Mouse (Mus musculus) CH12.LX (cell line): ENCODE measurements around the gene Mcts2. TPM values are rescaled to one million over a fixed set of nuclear protein-coding genes. Genes with fewer than 3 reads are reported as not detected.

Experiments used
- DNase-seq: peaks from one replicate; pipeline ENCODE4 v3.0.0-alpha.2; 2013; ENCODE audit errors: extremely low read depth
- H3K27ac ChIP-seq: 2 replicates; pipeline ENCODE4 v1.5.1; 2012; ENCODE audit warnings: low read depth, mild to moderate bottlenecking, control low read depth, moderate library complexity; ENCODE audit not compliant: insufficient read depth
- H3K27me3 ChIP-seq: replicated peaks from 2 replicates; pipeline ENCODE3; 2012; ENCODE audit warnings: inconsistent platforms
- H3K36me3 ChIP-seq, 2 experiments: replicated peaks in 1 of 2; 2 replicates each; pipeline versions ENCODE3 to v1.6.1; 2012; ENCODE audit warnings: inconsistent platforms in 1 of 2, low read length in 1 of 2, mild to moderate bottlenecking in 1 of 2, mixed read lengths in 1 of 2, moderate library complexity in 1 of 2; ENCODE audit not compliant: control insufficient read depth in 1 of 2, insufficient read depth in 1 of 2
- H3K4me1 ChIP-seq, 2 experiments: 2 replicates each; pipeline ENCODE4 v1.6.1; 2012; ENCODE audit warnings: inconsistent platforms in 1 of 2, moderate library complexity in 1 of 2; ENCODE audit not compliant: insufficient read depth in 2 of 2, control insufficient read depth in 1 of 2
- H3K4me2 ChIP-seq: 2 replicates; pipeline ENCODE4 v1.6.1; 2012; ENCODE audit warnings: low read depth, mild to moderate bottlenecking, control low read depth; ENCODE audit not compliant: poor library complexity, insufficient read depth, severe bottlenecking
- H3K4me3 ChIP-seq, 3 experiments: fragments of 150-350 bp in 1 of 3; sonication (generic) in 1 of 3; replicated peaks in 1 of 3; 2 replicates each; pipeline versions ENCODE3 to v1.5.1; 2011 to 2012; ENCODE audit warnings: low read depth in 2 of 3, low read length in 2 of 3, mild to moderate bottlenecking in 2 of 3, moderate library complexity in 2 of 3, control low read depth in 1 of 3, improper control_type of control experiment in 1 of 3, inconsistent platforms in 1 of 3, mixed read lengths in 1 of 3; ENCODE audit not compliant: poor library complexity in 1 of 3
- H3K79me2 ChIP-seq: replicated peaks from 2 replicates; pipeline ENCODE4 v1.6.1; 2012; ENCODE audit warnings: mild to moderate bottlenecking, moderate library complexity; ENCODE audit not compliant: control insufficient read depth, poor library complexity, insufficient read depth, severe bottlenecking; ENCODE audit errors: extremely low read depth
- H3K9ac ChIP-seq: 2 replicates; pipeline ENCODE4 v1.6.1; 2012; ENCODE audit warnings: low read depth, mild to moderate bottlenecking, control low read depth, moderate library complexity; ENCODE audit not compliant: insufficient read depth
- H3K9me3 ChIP-seq: replicated peaks from 2 replicates; pipeline ENCODE3; 2012; ENCODE audit warnings: low read length, inconsistent platforms, mixed read lengths
- CHD1 ChIP-seq: IDR thresholded peaks from 2 replicates; pipeline ENCODE4 v1.6.1; 2012; ENCODE audit warnings: low read depth, low read length, improper control_type of control experiment, inconsistent platforms
- CHD2 ChIP-seq: IDR thresholded peaks from 2 replicates; pipeline ENCODE4 v1.6.1; 2011; ENCODE audit warnings: low read length, improper control_type of control experiment
- E2F4 ChIP-seq: IDR thresholded peaks from 2 replicates; pipeline ENCODE4 v1.6.1; 2011; ENCODE audit warnings: low read depth, low read length, improper control_type of control experiment; ENCODE audit not compliant: insufficient replicate concordance
- EP300 ChIP-seq: IDR thresholded peaks from 2 replicates; pipeline ENCODE4 v1.6.1; 2011; ENCODE audit warnings: low read length, improper control_type of control experiment
- ETS1 ChIP-seq: conservative IDR thresholded peaks from 2 replicates; pipeline ENCODE4 v1.6.1; 2012; ENCODE audit warnings: low read depth, mild to moderate bottlenecking, inconsistent platforms, low read length, improper control_type of control experiment, moderate library complexity
- HCFC1 ChIP-seq: IDR thresholded peaks from 2 replicates; pipeline ENCODE4 v1.6.1; 2012; ENCODE audit warnings: low read depth, mild to moderate bottlenecking, inconsistent platforms, low read length, improper control_type of control experiment
- JUN ChIP-seq: IDR thresholded peaks from 2 replicates; pipeline ENCODE4 v1.6.1; 2011; ENCODE audit warnings: low read depth, mild to moderate bottlenecking, low read length, improper control_type of control experiment, moderate library complexity; ENCODE audit not compliant: insufficient read depth
- JUND ChIP-seq: conservative IDR thresholded peaks from 2 replicates; pipeline ENCODE4 v1.6.1; 2011; ENCODE audit warnings: low read depth, low read length, improper control_type of control experiment
- KAT2A ChIP-seq: IDR thresholded peaks from 2 replicates; pipeline ENCODE4 v1.6.1; 2012; ENCODE audit warnings: low read length, improper control_type of control experiment, inconsistent platforms; ENCODE audit not compliant: insufficient replicate concordance
- MXI1 ChIP-seq: IDR thresholded peaks from 2 replicates; pipeline ENCODE4 v1.6.1; 2011; ENCODE audit warnings: mild to moderate bottlenecking, low read depth, low read length, improper control_type of control experiment
- POLR2A ChIP-seq: IDR thresholded peaks from 2 replicates; pipeline ENCODE4 v1.6.1; 2011; ENCODE audit warnings: low read depth, mild to moderate bottlenecking, improper control_type of control experiment, low read length
- SMC3 ChIP-seq: IDR thresholded peaks from 2 replicates; pipeline ENCODE4 v1.6.1; 2011; ENCODE audit warnings: low read depth, low read length, improper control_type of control experiment
- TCF12 ChIP-seq: IDR thresholded peaks from 2 replicates; pipeline ENCODE4 v1.6.1; 2014; ENCODE audit warnings: low read depth, mild to moderate bottlenecking, inconsistent platforms, low read length, improper control_type of control experiment
- UBTF ChIP-seq: IDR thresholded peaks from 2 replicates; pipeline ENCODE4 v1.6.1; 2012; ENCODE audit warnings: low read depth, mild to moderate bottlenecking, inconsistent platforms, low read length, improper control_type of control experiment, moderate library complexity
- USF2 ChIP-seq: conservative IDR thresholded peaks from 2 replicates; pipeline ENCODE4 v1.6.1; 2011; ENCODE audit warnings: low read depth, low read length, improper control_type of control experiment
- ZKSCAN1 ChIP-seq: IDR thresholded peaks from 2 replicates; pipeline ENCODE4 v1.6.1; 2012; ENCODE audit warnings: low read depth, inconsistent platforms, low read length, improper control_type of control experiment, borderline replicate concordance
- ZMIZ1 ChIP-seq: IDR thresholded peaks from 2 replicates; pipeline ENCODE4 v1.6.1; 2012; ENCODE audit warnings: low read depth, mild to moderate bottlenecking, inconsistent platforms, low read length, improper control_type of control experiment
- dilution Hi-C: fragments of 300-500 bp; cut with MboI; formaldehyde crosslinking; loops from 2 replicates; pipeline ENCODE4 v1.14.3; 2020; ENCODE audit warnings: low sequenced_read_pairs; ENCODE audit not compliant: extremely low pct_unique_long_range_greater_than_20kb, extremely low pct_ligation_motif_present
- in situ Hi-C: fragments of 300-500 bp; cut with MboI; formaldehyde crosslinking; loops from 3 replicates; pipeline ENCODE4 v1.14.3; 2019; ENCODE audit warnings: low sequenced_read_pairs, low pct_ligation_motif_present, low pct_unique_long_range_greater_than_20kb, mixed read lengths
- polyA plus RNA-seq: library from polyadenylated mRNA; unstranded; fragments of >175 nt; gene quantifications from 2 replicates; pipeline ENCODE4 v1.2.1, GENCODE M21; 2012; ENCODE audit warnings: low read depth; ENCODE audit not compliant: insufficient read length
- total RNA-seq, 2 experiments: library from RNA; depleted of rRNA; stranded (reverse); fragments of 300-350 nt in 1 of 2; fragments of >200 nt in 1 of 2; gene quantifications; 2 replicates each; pipeline ENCODE4 v1.2.3; 2012 to 2014

The Mcts2 gene
- total and polyA plus RNA-seq, 3 experiments: 1.5 to 3.3 (median 3.2) TPM

DNA sequence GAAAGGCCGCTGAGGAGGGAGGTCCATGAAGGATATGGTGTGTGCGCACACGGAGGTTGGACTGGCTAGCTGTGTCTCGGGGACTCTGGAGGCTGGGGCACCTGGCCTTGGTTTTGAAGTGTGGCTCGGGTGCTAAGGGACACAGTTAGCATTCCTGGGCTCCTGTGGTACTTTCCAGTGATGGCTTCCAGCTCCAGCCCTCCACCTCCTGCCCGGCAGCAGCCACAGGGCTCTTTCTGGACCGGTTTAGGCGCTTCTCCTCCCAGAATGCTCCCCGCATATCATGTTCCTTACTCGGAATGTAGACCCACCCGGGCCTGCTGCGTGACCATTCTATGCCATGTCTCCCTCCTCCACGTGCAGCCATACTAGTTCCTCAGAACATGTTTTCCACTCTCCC lies 6.9 kb downstream of the Mcts2 start:
- Histone ChIP-seq H3K9ac (no peak overlapping the region), H3K9me3 (no peaks in the 10 kb centered on the region), H3K79me2 (no peaks in the 10 kb centered on the region; the same call in 1 of the 2 replicates), H3K4me2 (no peak overlapping the region), H3K4me1 (peaks cover 0 to 14% of the 10 kb centered on the region in 2 experiments; a peak in 2 of 4 replicates), H3K36me3 (peaks cover 73 to 97% of the 10 kb centered on the region in 2 experiments), H3K4me3 (no peak overlapping the region), H3K27me3 (no peaks in the 10 kb centered on the region), H3K27ac (no peak overlapping the region)
- TF ChIP-seq CHD2 (no peak), JUN (no peak), KAT2A (no peak), MXI1 (no peak), TCF12 (no peak), ZMIZ1 (no peak), USF2 (no peak), E2F4 (no peak), POLR2A (no peak), HCFC1 (no peak), UBTF (no peak), ETS1 (no peak), EP300 (no peak), JUND (no peak)
- dilution Hi-C loops: no loop called here
- no peak for DNase-seq
- in situ Hi-C loops: no loop called here

DNA sequence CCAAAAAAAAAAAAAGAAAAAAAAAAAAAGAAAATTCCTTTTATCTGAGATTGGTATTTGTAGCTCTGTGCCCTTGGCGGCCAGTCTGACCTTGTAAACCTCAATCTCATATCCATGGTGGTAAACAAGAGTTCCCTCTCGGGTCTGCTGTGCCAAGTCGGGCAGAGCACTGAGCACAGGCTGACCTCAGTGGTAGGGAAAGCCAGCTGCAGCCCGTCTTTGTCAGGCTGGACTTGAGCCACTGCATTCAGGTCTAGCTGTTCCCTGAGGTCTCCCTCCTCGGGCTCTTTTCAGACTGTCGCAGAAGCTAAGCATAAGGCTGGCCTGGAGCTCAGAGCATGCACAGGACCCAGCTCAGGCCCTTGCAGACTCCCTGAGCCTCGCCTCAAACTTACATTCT lies 7.9 kb downstream of the Mcts2 start:
- Histone ChIP-seq H3K27ac (no peak overlapping the region), H3K27me3 (no peaks in the 10 kb centered on the region)
- TF ChIP-seq ZKSCAN1 (no peak), CHD1 (no peak), JUND (no peak), SMC3 (no peak), POLR2A (no peak)

More for the DNA sequence above, 7.9 kb downstream of the Mcts2 start:
- in situ Hi-C loops: no loop called here
- H3K36me3 ChIP-seq: peaks cover 72 to 97% of the 10 kb centered on the region in 2 experiments
- H3K9ac ChIP-seq: no peak overlapping the region
- no peak overlapping the region for H3K4me3 ChIP-seq
- no peaks in the 10 kb centered on the region; the same call in 1 of the 2 replicates for H3K79me2 ChIP-seq
- no peak overlapping the region for H3K4me2 ChIP-seq
- H3K4me1 ChIP-seq: peaks cover 0 to 19% of the 10 kb centered on the region in 2 experiments; a peak in 2 of 4 replicates
- dilution Hi-C loops: no loop called here
- H3K9me3 ChIP-seq: no peaks in the 10 kb centered on the region
- no peak for DNase-seq
